Mouse (Mus musculus) limb, embryonic 11.5 days (tissue): ENCODE data around the gene Ahnak. TPM values are rescaled to one million over a fixed set of nuclear protein-coding genes. Genes with fewer than 3 reads are reported as not detected.

ENCODE experiments used
- ATAC-seq: fragments of 200-750 bp; cut with Nextera tagmentation; 2 replicates; pipeline ENCODE4 v1.8.0; 2017; ENCODE audit warnings: low read depth; ENCODE audit not compliant: insufficient number of reproducible peaks, low FRiP score, low TSS enrichment
- DNase-seq: peaks from one replicate; pipeline ENCODE4 v3.0.0-alpha.2; 2015; ENCODE audit warnings: low spot score
- H3K27ac ChIP-seq: fragments of 300-500 bp; sonication (generic); replicated peaks from 2 replicates; pipeline ENCODE4 v1.5.1; 2014; ENCODE audit warnings: low read depth, mild to moderate bottlenecking, low read length
- H3K27me3 ChIP-seq: fragments of 300-500 bp; sonication (generic); 2 replicates; pipeline ENCODE4 v1.6.1; 2014; ENCODE audit warnings: mild to moderate bottlenecking, low read length, mixed read lengths; ENCODE audit not compliant: control insufficient read depth, insufficient read depth
- H3K36me3 ChIP-seq: fragments of 300-500 bp; sonication (generic); 2 replicates; pipeline ENCODE4 v1.6.1; 2014; ENCODE audit warnings: mild to moderate bottlenecking, low read length, moderate library complexity, mixed read lengths; ENCODE audit not compliant: control insufficient read depth, insufficient read depth
- H3K4me1 ChIP-seq: fragments of 300-500 bp; sonication (generic); 2 replicates; pipeline ENCODE4 v1.6.1; 2014; ENCODE audit warnings: low read length, mixed read lengths; ENCODE audit not compliant: control insufficient read depth, insufficient read depth
- H3K4me2 ChIP-seq: fragments of 300-500 bp; sonication (generic); 2 replicates; pipeline ENCODE4 v1.6.1; 2014; ENCODE audit warnings: low read depth, mild to moderate bottlenecking, moderate library complexity; ENCODE audit not compliant: severe bottlenecking
- H3K4me3 ChIP-seq: fragments of 300-500 bp; sonication (generic); 2 replicates; pipeline ENCODE4 v1.5.1; 2014; ENCODE audit warnings: low read depth, low read length
- H3K9ac ChIP-seq: fragments of 300-500 bp; sonication (generic); 2 replicates; pipeline ENCODE4 v1.6.1; 2014; ENCODE audit warnings: mild to moderate bottlenecking, low read length
- H3K9me3 ChIP-seq: fragments of 300-500 bp; sonication (generic); 2 replicates; pipeline ENCODE4 v1.6.1; 2016; ENCODE audit warnings: low read length; ENCODE audit not compliant: control insufficient read depth
- WGBS: fragments of 180-500 bp; shearing (Covaris S2); extraction: QIAGEN DNeasy Blood & Tissue Kit; methylation state at CpG from one replicate; pipeline ENCODE4 v1.1.7; 2014; 5-methylcytosine and 5-hydroxymethylcytosine counted together
- polyA plus RNA-seq: library from polyadenylated mRNA; unstranded; fragments of >200 nt; fragmentation: Nextera tagmentation; extraction: Ambion mirVana; gene quantifications from 2 replicates; pipeline ENCODE4 v1.2.1, GENCODE M21; 2014

Ahnak gene
- polyA plus RNA-seq, 1 experiment from 2014 or later = 7.7 TPM

DNA sequence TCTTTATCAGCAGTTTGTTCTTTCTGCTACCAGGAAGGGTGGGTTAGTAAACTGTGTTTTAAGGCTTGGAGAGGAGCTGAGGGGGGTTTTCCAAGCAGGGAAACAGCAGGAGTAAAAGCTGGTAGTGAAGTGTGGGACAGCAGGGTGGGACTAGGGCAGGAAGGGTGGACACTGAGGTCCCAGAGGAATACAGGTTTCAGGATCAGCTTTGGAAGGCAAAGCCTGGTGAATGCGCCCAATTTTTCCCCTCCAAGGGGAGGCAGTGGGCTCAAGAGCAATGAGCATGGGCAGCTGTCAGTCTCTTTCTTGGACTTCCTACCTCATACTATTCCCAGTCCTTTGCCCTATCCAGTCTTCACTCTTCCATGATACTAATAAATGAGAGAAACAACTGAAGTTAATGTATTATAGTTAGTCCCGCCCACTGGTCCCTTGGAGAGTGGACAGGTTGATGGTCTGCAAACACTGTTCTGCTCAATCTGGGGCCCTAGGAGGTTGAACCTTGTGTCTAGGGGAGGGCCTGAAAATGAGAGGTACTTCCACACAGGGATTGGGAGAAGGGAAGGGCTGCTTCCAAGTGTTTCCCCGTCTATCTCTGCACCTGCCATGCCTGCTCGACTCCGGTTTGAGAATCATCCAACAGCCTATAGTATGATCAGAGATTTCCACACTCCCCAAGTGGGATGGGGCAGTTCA, 36.6 kb downstream of the Ahnak start:
- WGBS = 90% methylated on average over 5 of the region's 5 CpGs
- no peaks in the 10 kb centered on the region for H3K9me3 ChIP-seq
- ATAC-seq = no peak

DNA sequence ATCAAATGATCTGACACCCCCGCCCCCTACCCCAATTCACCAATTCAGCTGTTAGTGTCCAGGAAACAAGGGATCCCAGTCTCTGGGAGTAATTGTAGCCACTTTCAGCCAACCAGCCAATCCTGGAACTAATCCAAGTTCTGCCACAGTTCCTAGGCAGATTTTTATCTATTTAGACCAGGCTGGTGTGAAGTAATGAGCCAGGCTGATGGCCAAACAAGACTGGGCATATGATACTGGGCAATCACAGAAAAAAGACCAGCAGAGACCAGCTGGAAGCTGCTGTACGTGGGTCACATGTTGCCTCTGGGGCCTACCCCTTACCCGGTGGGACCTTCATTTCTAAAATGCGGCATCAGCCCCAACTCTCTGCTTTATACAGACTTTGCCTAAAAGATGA, 37.5 kb downstream of the Ahnak start:
- no peak overlapping the region for H3K9ac ChIP-seq
- no peak overlapping the region for H3K27ac ChIP-seq
- H3K27me3 ChIP-seq = no peaks in the 10 kb centered on the region
- ATAC-seq (no peak), DNase-seq (no peak)
- no peaks in the 10 kb centered on the region for H3K9me3 ChIP-seq
- WGBS = 86% methylated on average over 4 of the region's 4 CpGs
- no peaks in the 10 kb centered on the region for H3K4me1 ChIP-seq
- H3K4me2 ChIP-seq = no peak overlapping the region
- H3K36me3 ChIP-seq = no peaks in the 10 kb centered on the region
- no peak overlapping the region for H3K4me3 ChIP-seq

More for the DNA sequence above, 36.6 kb downstream of the Ahnak start:
- Histone ChIP-seq H3K36me3 (no peaks in the 10 kb centered on the region), H3K27me3 (no peaks in the 10 kb centered on the region), H3K4me2 (no peak overlapping the region), H3K4me1 (no peaks in the 10 kb centered on the region), H3K9ac (no peak overlapping the region), H3K27ac (no peak overlapping the region), H3K4me3 (no peak overlapping the region)
- no peak for DNase-seq

DNA sequence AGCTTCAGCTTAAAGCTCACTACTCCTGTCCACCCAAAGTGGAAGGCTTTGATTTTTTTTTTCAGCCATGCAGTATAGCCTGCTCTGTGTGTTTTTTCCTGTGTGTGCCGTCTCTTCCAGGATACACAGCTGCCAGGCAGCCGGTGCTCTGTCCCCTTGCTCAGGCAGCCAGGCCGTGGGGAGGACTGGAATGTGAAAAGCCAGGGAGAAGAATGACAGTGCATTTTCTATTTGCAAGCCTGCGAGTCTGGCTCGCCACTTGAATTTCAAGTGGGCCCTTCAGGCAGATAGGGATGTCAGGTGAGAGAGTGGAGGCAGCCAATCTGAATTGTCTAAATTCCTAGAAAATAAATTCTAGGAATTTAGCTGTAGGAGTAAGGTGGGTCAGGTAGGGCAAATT, 38.7 kb downstream of the Ahnak start:
- Histone ChIP-seq H3K4me3 (no peak overlapping the region), H3K36me3 (no peaks in the 10 kb centered on the region), H3K27ac (no peak overlapping the region), H3K4me1 (no peaks in the 10 kb centered on the region), H3K27me3 (no peaks in the 10 kb centered on the region), H3K4me2 (no peak overlapping the region), H3K9ac (no peak overlapping the region), H3K9me3 (no peaks in the 10 kb centered on the region)
- ATAC-seq = no peak
- WGBS = 52% methylated on average over 5 of the region's 5 CpGs
- no peak for DNase-seq

DNA sequence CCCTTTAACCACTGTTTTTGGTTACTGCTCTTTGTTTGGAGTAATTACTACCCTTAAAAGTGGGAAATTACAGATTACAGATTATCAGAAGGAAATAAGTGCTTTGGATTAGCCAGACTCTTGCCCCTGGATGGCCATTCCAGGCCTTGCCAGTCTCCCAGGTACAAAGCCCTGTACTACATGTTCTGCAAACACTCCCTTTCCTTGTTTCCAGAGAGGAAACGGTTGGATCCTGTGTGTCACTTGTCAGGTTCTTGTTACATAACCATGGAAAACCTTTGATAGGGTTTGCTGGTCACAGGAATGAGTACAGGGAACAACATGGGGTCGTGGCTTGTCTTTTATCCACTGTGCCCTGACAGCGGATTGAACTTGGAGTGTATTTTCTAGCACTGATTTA, 39.3 kb downstream of the Ahnak start:
- Histone ChIP-seq H3K9ac (no peak overlapping the region), H3K27me3 (no peaks in the 10 kb centered on the region), H3K4me2 (no peak overlapping the region), H3K9me3 (no peaks in the 10 kb centered on the region), H3K36me3 (no peaks in the 10 kb centered on the region), H3K4me3 (no peak overlapping the region), H3K27ac (no peak overlapping the region), H3K4me1 (no peaks in the 10 kb centered on the region)
- WGBS = 71% methylated on average over 3 of the region's 3 CpGs
- ATAC-seq = no peak
- DNase-seq = no peak

DNA sequence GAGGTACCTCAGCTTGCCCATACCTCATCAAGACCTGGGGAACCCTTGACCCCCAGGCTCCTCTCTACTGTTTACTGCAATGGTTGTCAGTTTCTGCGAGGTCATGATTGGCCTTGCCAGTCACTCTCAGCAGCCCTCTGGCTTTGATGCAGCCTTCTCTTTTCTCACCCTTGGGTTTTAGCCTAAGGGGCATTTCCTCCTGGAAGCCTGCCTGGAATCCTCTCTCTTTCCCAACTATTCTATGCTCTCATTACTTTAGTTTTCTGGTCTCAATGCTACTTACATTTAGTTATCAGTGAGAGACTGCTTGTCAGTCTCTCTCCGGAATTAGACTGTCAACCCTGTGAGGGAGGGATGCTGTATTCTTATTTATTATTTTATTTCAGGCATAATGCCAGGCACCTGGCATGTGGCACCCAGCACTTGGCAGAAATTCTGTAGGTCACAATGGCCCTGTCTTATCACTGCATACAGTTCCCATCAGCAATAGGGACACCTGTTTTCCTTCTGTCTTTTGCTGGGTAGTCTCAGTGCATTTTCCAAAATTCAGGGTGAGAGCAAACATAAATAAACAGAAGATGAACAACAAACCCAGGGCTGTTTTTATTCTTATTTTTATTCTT, 40.7 kb downstream of the Ahnak start:
- Histone ChIP-seq H3K27me3 (no peaks in the 10 kb centered on the region), H3K4me2 (no peak overlapping the region), H3K4me1 (no peaks in the 10 kb centered on the region), H3K4me3 (no peak overlapping the region), H3K36me3 (no peaks in the 10 kb centered on the region), H3K9me3 (no peaks in the 10 kb centered on the region), H3K9ac (no peak overlapping the region), H3K27ac (no peak overlapping the region)
- 78% methylated on average over 2 of the region's 2 CpGs for WGBS
- DNase-seq (no peak), ATAC-seq (no peak)

DNA sequence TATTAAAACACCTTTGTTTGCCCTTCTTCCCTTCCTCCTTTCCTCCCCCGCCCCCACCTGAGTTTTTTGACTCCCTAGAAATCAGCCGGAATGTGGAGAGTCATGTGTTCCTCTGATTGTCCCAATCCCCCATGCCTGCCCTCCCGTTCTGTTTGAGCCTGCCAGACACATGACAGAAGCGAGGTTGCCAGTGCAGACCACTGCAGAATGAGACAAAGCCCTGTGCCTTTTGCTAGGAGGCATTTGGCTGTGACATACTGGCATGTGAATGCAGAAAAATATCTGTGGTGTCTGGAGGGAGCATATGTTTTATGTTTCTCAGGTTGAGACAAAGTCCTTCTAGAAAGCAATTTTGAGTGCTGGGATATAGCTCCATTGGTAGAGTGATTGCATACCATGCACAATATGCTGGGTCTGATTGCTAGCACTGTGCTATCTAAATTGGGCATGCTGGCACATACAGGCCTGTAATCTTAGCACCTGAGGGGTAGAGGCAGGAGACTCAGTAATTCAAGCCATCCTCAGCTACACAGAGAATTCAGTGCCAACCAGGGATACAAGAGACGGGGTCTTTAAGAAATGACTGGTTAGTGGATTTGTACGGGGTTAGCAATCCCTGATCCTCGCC, 43.5 kb downstream of the Ahnak start:
- WGBS = 67% methylated on average over 7 of the region's 7 CpGs
- ATAC-seq (no peak), DNase-seq (no peak)

DNA sequence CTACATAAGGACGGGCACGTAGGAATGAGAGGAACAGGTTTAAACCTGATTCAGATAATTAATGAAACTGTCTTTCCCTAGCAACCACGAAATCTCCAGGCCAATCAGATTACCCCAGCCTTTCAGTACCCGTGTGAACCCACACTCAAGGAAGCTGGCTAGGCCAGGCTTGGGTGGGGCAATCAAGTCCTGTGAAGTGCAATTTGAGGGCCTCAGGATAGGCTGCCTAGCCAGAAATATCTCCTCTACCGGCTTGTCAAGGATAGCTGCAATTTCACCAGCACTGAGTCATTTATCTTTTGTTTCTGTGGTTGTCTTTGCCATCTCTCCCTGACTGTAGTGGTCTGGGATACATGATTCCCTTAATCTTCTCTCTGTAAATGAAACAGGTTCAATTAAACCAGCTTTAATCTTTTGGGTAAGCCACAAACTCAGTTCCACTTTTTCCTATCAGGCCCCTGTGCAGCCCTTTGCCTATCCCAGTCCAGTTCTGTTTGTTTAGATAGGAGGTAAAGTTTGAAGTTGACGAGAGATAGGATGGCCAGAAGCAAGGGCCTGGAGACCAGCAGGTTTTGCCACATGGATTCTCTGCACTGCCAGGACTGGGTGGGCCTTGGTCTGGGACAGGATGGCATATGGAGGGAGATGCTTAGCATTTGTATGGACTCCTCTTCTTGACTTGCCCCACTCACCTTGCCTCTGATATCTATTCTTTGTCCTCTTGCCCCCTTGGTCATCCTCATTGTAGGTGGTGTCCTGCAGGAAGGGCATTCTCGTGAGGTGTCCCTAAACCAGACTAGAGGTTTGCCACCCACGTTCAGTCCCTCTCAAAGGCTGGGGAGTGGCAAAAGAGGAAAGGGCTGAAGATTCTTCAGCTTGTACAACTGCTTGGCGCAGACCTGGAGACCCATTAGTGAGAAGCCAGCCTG, 44.6 kb downstream of the Ahnak start:
- Histone ChIP-seq H3K36me3 (no peaks in the 10 kb centered on the region), H3K27ac (no peak overlapping the region), H3K9me3 (no peaks in the 10 kb centered on the region), H3K4me2 (no peak overlapping the region), H3K4me3 (no peak overlapping the region), H3K9ac (no peak overlapping the region), H3K27me3 (no peaks in the 10 kb centered on the region), H3K4me1 (no peaks in the 10 kb centered on the region)
- DNase-seq (no peak), ATAC-seq (no peak)
- WGBS = 58% methylated on average over 9 of the region's 9 CpGs

More for the DNA sequence above, 43.5 kb downstream of the Ahnak start:
- Histone ChIP-seq H3K4me3 (no peak overlapping the region), H3K4me1 (no peaks in the 10 kb centered on the region), H3K9ac (no peak overlapping the region), H3K27me3 (no peaks in the 10 kb centered on the region), H3K36me3 (no peaks in the 10 kb centered on the region), H3K9me3 (no peaks in the 10 kb centered on the region), H3K27ac (no peak overlapping the region), H3K4me2 (no peak overlapping the region)

DNA sequence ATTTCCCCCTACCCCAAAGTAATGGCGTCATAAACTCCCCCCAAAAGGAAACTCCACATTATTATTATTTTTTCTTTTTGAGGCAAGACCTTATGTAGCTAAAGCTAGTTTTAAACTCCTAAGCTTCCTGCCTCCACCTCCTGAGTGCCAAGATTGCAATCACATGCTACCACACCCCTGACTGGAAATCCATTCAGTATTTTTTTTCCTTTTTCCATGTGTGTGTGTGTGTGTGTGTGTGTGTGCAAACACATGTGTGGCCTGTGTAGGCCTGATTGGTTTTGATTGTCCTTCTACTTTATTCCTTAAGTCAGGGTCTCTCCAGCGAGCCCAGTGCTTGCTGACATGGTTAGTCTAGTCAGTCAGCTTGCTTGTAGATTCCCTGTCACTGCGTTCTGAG, 45.4 kb downstream of the Ahnak start:
- WGBS = 83% methylated on average over 3 of the region's 3 CpGs

More for the DNA sequence above, 45.4 kb downstream of the Ahnak start:
- Histone ChIP-seq H3K27me3 (no peaks in the 10 kb centered on the region), H3K4me2 (no peak overlapping the region), H3K27ac (no peak overlapping the region), H3K36me3 (no peaks in the 10 kb centered on the region), H3K4me1 (no peaks in the 10 kb centered on the region), H3K9ac (no peak overlapping the region), H3K4me3 (no peak overlapping the region), H3K9me3 (no peaks in the 10 kb centered on the region)
- ATAC-seq (no peak), DNase-seq (no peak)
